Mouse (Mus musculus): ENCODE measurements around the gene Gm16434. TPM values are rescaled to one million over a fixed set of nuclear protein-coding genes. Genes with fewer than 3 reads are reported as not detected.

The Gm16434 gene
- polyA plus RNA-seq (2012; rRNA removed): 0.04 TPM in 1 of 2 replicates, not detected in the other

DNA sequence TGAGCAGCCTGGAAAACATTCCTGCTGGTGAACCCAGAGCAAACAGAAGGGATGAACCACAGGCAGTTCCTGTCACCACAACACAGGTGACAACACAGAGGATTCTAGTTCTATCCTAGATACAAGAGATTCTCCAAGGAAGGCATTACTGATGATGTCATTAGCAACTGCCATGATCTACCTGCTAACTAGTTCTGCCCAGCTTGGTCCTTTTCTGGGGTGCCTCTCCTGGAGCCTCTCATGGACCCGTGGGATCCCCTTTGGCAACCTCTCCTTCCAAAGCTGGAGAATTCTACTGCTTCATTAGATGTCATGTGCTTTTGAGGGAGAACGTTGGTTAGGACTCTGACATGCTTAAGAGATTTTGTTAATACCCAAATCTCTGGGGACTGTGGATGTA, at the start of gene Gm16434:
Gene Gm16434, minus strand, starts transcription at position 101 of the 400 bp plus-strand sequence.

DNA sequence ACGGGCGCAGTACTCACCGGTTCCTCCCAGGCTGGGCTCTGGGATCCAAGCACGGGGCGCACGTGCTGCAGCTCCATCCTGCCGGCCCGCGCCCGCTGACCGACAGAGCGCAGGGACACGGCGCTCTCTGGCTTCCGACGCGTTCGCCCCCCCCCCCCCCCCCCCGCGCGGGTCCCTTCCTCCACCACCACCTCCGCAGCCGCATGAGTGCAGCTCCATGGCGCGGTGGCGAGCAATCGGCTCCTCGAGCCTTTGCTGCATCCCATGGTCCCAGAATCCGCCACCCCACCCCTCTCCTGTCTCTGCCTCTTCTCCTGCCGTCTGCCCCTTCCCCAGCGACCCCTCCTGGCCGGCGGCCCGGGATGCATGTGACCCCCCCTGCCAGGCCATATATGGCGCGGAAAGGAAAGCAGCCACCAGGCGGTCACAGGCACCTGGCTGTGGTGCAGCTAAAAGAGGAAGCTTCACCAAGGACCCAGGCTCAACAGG, 19.8 kb downstream of the Gm16434 start, which contains the start of gene Gm3512:
Gene Gm3512, minus strand, starts transcription at position 51 of the 489 bp plus-strand sequence.

Other genes starting within 250 kb of the Gm16434 start
- not detected in 2 replicates for gene Gm6356, start 220.7 kb downstream of the Gm16434 start, polyA plus RNA-seq (2012; rRNA removed)
- gene Gm10406, start 167.1 kb downstream of the Gm16434 start, polyA plus RNA-seq (2012; rRNA removed): 6.8 and 8.0 TPM in 2 replicates
- 0.11 and 0.14 TPM in 2 replicates for gene Gm3685, start 149.6 kb downstream of the Gm16434 start, polyA plus RNA-seq (2012; rRNA removed)
- gene Gm3696, start 93.9 kb downstream of the Gm16434 start, polyA plus RNA-seq (2012; rRNA removed): 8.1 and 8.2 TPM in 2 replicates
- gene Gm6676, start 69.1 kb downstream of the Gm16434 start, polyA plus RNA-seq (2012; rRNA removed): 0.04 TPM in 1 of 2 replicates, not detected in the other
- 6.2 and 7.3 TPM in 2 replicates for gene Gm3512, start 20.0 kb downstream of the Gm16434 start, polyA plus RNA-seq (2012; rRNA removed)
- not detected in 2 replicates for gene Gm3727, start 70.2 kb upstream of the Gm16434 start, polyA plus RNA-seq (2012; rRNA removed)
- gene Gm3739, start 120.5 kb upstream of the Gm16434 start, polyA plus RNA-seq (2012; rRNA removed): 6.0 and 6.2 TPM in 2 replicates
- gene Gm5797, start 137.9 kb upstream of the Gm16434 start, polyA plus RNA-seq (2012; rRNA removed): not detected in 2 replicates
- not detected in 2 replicates for gene Gm8374, start 170.6 kb upstream of the Gm16434 start, polyA plus RNA-seq (2012; rRNA removed)